Mouse (Mus musculus): ENCODE measurements around the gene Zhx3. TPM values are rescaled to one million over a fixed set of nuclear protein-coding genes. Genes with fewer than 3 reads are reported as not detected.
A peak's percentile ranks its signal among the peaks of the same experiment; 100 is the strongest.

Gene Zhx3
- polyA plus RNA-seq, 1 experiment from 2014 or later: 11.4 TPM

GRCm38 (mm10) chr2:160742161-160742609 lies 130.6 kb downstream of the Zhx3 start:
- H3K27me3 ChIP-seq (ENCODE audit: control insufficient read depth, insufficient read depth, low read depth, low read length): no peaks in the 10 kb centered on the region
- H3K9me3 ChIP-seq (ENCODE audit: control insufficient read depth, low read length): no peaks in the 10 kb centered on the region
- H3K27ac ChIP-seq (ENCODE audit: low read length): peak overlapping the region; percentile 85
- H3K4me2 ChIP-seq (ENCODE audit: low read depth, low read length): no peak overlapping the region
- ATAC-seq (ENCODE audit: low read depth): peak; percentile 43
- H3K9ac ChIP-seq (ENCODE audit: low read length): peak overlapping the region; percentile 5; the same call in 1 of the 2 replicates
- WGBS: 18% methylated on average over 1 of the region's 1 CpGs
- H3K36me3 ChIP-seq (ENCODE audit: control insufficient read depth, insufficient read depth, low read length): 0 out of 2 replicates have a peak, but pooled peaks cover 2% of the 10 kb centered on the region
- H3K4me3 ChIP-seq (ENCODE audit: low read length): no peak overlapping the region
- H3K4me1 ChIP-seq (replicated peaks; ENCODE audit: control insufficient read depth, insufficient read depth, low read length): peaks cover 69% of the 10 kb centered on the region

- ATAC-seq (ENCODE audit: low read depth): peak; percentile 26; the same call in 1 of the 2 replicates
- H3K4me1 ChIP-seq (replicated peaks; ENCODE audit: control insufficient read depth, insufficient read depth, low read length): peaks cover 69% of the 10 kb centered on the region
- peak overlapping the region; percentile 85 for H3K27ac ChIP-seq (ENCODE audit: low read length)
- H3K9ac ChIP-seq (ENCODE audit: low read length): no peak overlapping the region
- 44% methylated on average over 3 of the region's 3 CpGs for WGBS
- no peaks in the 10 kb centered on the region for H3K27me3 ChIP-seq (ENCODE audit: control insufficient read depth, insufficient read depth, low read depth, low read length)
- H3K4me3 ChIP-seq (ENCODE audit: low read length): no peak overlapping the region
- H3K9me3 ChIP-seq (ENCODE audit: control insufficient read depth, low read length): no peaks in the 10 kb centered on the region
- H3K36me3 ChIP-seq (ENCODE audit: control insufficient read depth, insufficient read depth, low read length): 0 out of 2 replicates have a peak, but pooled peaks cover under 1% of the 10 kb centered on the region
- no peak overlapping the region for H3K4me2 ChIP-seq (ENCODE audit: low read depth, low read length)
These were observed 131.2 kb downstream of the Zhx3 start for GRCm38 (mm10) chr2:160741580-160741979.

DNA sequence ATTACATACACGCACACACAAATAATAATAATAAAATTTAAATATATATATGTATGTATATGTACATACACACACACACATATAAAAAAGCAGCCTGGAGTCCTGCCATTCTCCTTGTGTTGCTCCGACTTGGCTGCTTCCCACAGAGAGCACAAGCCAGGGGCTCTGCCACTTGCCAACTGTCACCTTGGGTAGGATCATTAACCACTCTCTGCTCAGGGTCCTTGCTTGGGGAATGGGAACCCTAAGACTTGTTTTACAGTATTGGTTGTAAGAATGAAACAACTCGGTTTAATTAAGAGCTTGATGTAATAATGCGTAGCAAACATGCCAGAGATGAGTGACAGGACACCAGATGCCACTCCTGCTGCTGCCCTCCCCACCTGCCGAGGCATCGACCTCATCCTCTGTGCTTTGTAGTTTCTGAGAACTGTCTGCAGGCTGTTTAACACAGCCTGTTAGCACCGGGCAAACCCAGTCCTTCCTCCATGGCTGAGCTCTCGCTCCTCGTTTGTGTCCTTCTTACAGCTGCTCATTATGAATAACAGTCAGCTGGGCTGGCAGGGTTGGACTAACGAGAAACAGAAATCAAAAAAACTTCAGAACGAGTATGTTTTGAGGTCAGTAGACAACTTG lies 132.2 kb downstream of the Zhx3 start:
- H3K4me2 ChIP-seq (ENCODE audit: low read depth, low read length): no peak overlapping the region
- no peak overlapping the region for H3K4me3 ChIP-seq (ENCODE audit: low read length)
- H3K36me3 ChIP-seq (ENCODE audit: control insufficient read depth, insufficient read depth, low read length): peaks cover 6% of the 10 kb centered on the region; the same call in 1 of the 2 replicates
- H3K9me3 ChIP-seq (ENCODE audit: control insufficient read depth, low read length): no peaks in the 10 kb centered on the region
- peaks cover 69% of the 10 kb centered on the region for H3K4me1 ChIP-seq (replicated peaks; ENCODE audit: control insufficient read depth, insufficient read depth, low read length)
- no peak for ATAC-seq (ENCODE audit: low read depth)
- no peak overlapping the region for H3K9ac ChIP-seq (ENCODE audit: low read length)
- H3K27ac ChIP-seq (ENCODE audit: low read length): peak overlapping the region; percentile 85
- 65% methylated on average over 11 of the region's 11 CpGs for WGBS
- no peaks in the 10 kb centered on the region for H3K27me3 ChIP-seq (ENCODE audit: control insufficient read depth, insufficient read depth, low read depth, low read length)

- Histone ChIP-seq H3K9ac (ENCODE audit: low read length) (no peak overlapping the region; the same call in 1 of the 2 replicates), H3K9me3 (ENCODE audit: control insufficient read depth, low read length) (no peaks in the 10 kb centered on the region), H3K36me3 (ENCODE audit: control insufficient read depth, insufficient read depth, low read length) (peaks cover 6% of the 10 kb centered on the region; the same call in 1 of the 2 replicates), H3K4me3 (ENCODE audit: low read length) (no peak overlapping the region), H3K27ac (ENCODE audit: low read length) (peak overlapping the region; percentile 53), H3K27me3 (ENCODE audit: control insufficient read depth, insufficient read depth, low read depth, low read length) (no peaks in the 10 kb centered on the region), H3K4me2 (ENCODE audit: low read depth, low read length) (no peak overlapping the region), H3K4me1 (replicated peaks; ENCODE audit: control insufficient read depth, insufficient read depth, low read length) (peaks cover 66% of the 10 kb centered on the region)
- ATAC-seq (ENCODE audit: low read depth): no peak
- WGBS: 26% methylated on average over 2 of the region's 2 CpGs
These were observed 133.0 kb downstream of the Zhx3 start for GRCm38 (mm10) chr2:160739647-160740356.

DNA sequence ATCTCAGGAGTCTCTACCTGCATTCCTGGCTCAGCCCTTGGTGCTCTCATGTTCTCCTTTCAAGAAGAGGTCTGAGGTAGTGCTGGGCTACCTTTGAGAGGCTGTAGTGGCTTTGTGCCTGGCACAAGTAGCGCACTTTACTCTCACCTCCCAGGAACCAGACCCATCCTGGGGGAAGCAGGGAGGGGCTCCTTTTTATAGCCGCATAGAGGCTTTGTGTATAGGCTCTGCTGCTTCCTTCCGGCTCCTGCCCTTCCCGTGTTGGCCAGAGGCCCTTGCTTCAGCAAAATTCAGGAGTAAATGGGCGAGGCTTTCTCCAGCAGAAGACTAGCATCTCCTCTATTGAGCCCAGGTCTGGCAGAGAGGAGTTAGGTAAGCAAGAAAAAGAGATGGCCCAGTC lies 134.4 kb downstream of the Zhx3 start:
- ATAC-seq (ENCODE audit: low read depth): peak; percentile 76
- H3K36me3 ChIP-seq (ENCODE audit: control insufficient read depth, insufficient read depth, low read length): peaks cover 6% of the 10 kb centered on the region; the same call in 1 of the 2 replicates
- H3K9me3 ChIP-seq (ENCODE audit: control insufficient read depth, low read length): no peaks in the 10 kb centered on the region
- H3K27ac ChIP-seq (ENCODE audit: low read length): peak overlapping the region; percentile 45
- H3K4me2 ChIP-seq (ENCODE audit: low read depth, low read length): no peak overlapping the region
- H3K27me3 ChIP-seq (ENCODE audit: control insufficient read depth, insufficient read depth, low read depth, low read length): no peaks in the 10 kb centered on the region
- no peak overlapping the region; the same call in 1 of the 2 replicates for H3K9ac ChIP-seq (ENCODE audit: low read length)
- H3K4me3 ChIP-seq (ENCODE audit: low read length): no peak overlapping the region
- H3K4me1 ChIP-seq (replicated peaks; ENCODE audit: control insufficient read depth, insufficient read depth, low read length): peaks cover 68% of the 10 kb centered on the region
- WGBS: 39% methylated on average over 5 of the region's 5 CpGs

GRCm38 (mm10) chr2:160736466-160736865 lies 136.3 kb downstream of the Zhx3 start:
- Histone ChIP-seq H3K36me3 (ENCODE audit: control insufficient read depth, insufficient read depth, low read length) (peaks cover 6% of the 10 kb centered on the region; the same call in 1 of the 2 replicates), H3K4me1 (replicated peaks; ENCODE audit: control insufficient read depth, insufficient read depth, low read length) (peaks cover 62% of the 10 kb centered on the region), H3K27ac (ENCODE audit: low read length) (no peak overlapping the region), H3K9me3 (ENCODE audit: control insufficient read depth, low read length) (no peaks in the 10 kb centered on the region), H3K4me3 (ENCODE audit: low read length) (no peak overlapping the region), H3K9ac (ENCODE audit: low read length) (no peak overlapping the region), H3K4me2 (ENCODE audit: low read depth, low read length) (no peak overlapping the region), H3K27me3 (ENCODE audit: control insufficient read depth, insufficient read depth, low read depth, low read length) (no peaks in the 10 kb centered on the region)
- ATAC-seq (ENCODE audit: low read depth): no peak
- WGBS: 81% methylated on average over 3 of the region's 3 CpGs

- peaks cover 6% of the 10 kb centered on the region; the same call in 1 of the 2 replicates for H3K36me3 ChIP-seq (ENCODE audit: control insufficient read depth, insufficient read depth, low read length)
- no peak overlapping the region for H3K4me2 ChIP-seq (ENCODE audit: low read depth, low read length)
- no peak overlapping the region for H3K4me3 ChIP-seq (ENCODE audit: low read length)
- H3K27me3 ChIP-seq (ENCODE audit: control insufficient read depth, insufficient read depth, low read depth, low read length): no peaks in the 10 kb centered on the region
- H3K9me3 ChIP-seq (ENCODE audit: control insufficient read depth, low read length): no peaks in the 10 kb centered on the region
- ATAC-seq (ENCODE audit: low read depth): no peak
- WGBS: 73% methylated on average over 5 of the region's 5 CpGs
- no peak overlapping the region for H3K9ac ChIP-seq (ENCODE audit: low read length)
- peaks cover 62% of the 10 kb centered on the region for H3K4me1 ChIP-seq (replicated peaks; ENCODE audit: control insufficient read depth, insufficient read depth, low read length)
- H3K27ac ChIP-seq (ENCODE audit: low read length): 0 out of 2 replicates have a peak overlapping the region, but pooled peaks have one; percentile 10
These were observed 137.0 kb downstream of the Zhx3 start for GRCm38 (mm10) chr2:160735706-160736310.

- Histone ChIP-seq H3K36me3 (ENCODE audit: control insufficient read depth, insufficient read depth, low read length) (peaks cover 6% of the 10 kb centered on the region; the same call in 1 of the 2 replicates), H3K27me3 (ENCODE audit: control insufficient read depth, insufficient read depth, low read depth, low read length) (no peaks in the 10 kb centered on the region), H3K27ac (ENCODE audit: low read length) (no peak overlapping the region), H3K4me3 (ENCODE audit: low read length) (no peak overlapping the region), H3K9me3 (ENCODE audit: control insufficient read depth, low read length) (no peaks in the 10 kb centered on the region), H3K4me2 (ENCODE audit: low read depth, low read length) (peak overlapping the region; percentile 90; the same call in 1 of the 2 replicates), H3K4me1 (replicated peaks; ENCODE audit: control insufficient read depth, insufficient read depth, low read length) (peaks cover 59% of the 10 kb centered on the region), H3K9ac (ENCODE audit: low read length) (no peak overlapping the region)
- ATAC-seq (ENCODE audit: low read depth): no peak
- WGBS: 76% methylated on average over 3 of the region's 3 CpGs
These were observed 138.5 kb downstream of the Zhx3 start for GRCm38 (mm10) chr2:160734331-160734730.

DNA sequence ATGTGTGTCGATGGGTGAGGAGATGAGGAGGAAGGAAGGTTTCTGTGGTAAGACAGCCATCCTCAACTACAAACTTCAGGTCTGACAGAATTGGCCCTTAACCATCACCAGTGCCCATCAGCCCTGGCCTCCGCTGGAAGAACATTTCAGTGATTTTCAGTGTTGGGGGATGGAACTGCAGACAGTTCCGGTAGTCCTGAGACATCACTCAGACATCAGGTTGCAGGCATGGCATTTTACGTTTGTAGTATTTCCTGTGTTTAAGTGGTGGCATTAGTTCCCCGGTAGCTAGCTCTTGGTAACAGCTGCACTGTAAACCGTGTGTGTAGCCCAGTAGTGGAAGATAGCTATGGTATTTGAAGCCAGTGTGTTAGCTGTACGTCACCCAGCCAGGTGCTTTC lies 139.7 kb downstream of the Zhx3 start:
- H3K27me3 ChIP-seq (ENCODE audit: control insufficient read depth, insufficient read depth, low read depth, low read length): no peaks in the 10 kb centered on the region
- H3K27ac ChIP-seq (ENCODE audit: low read length): no peak overlapping the region
- H3K36me3 ChIP-seq (ENCODE audit: control insufficient read depth, insufficient read depth, low read length): peaks cover 6% of the 10 kb centered on the region; the same call in 1 of the 2 replicates
- H3K4me3 ChIP-seq (ENCODE audit: low read length): peak overlapping the region; percentile 93
- no peak for ATAC-seq (ENCODE audit: low read depth)
- peaks cover 48% of the 10 kb centered on the region for H3K4me1 ChIP-seq (replicated peaks; ENCODE audit: control insufficient read depth, insufficient read depth, low read length)
- 11% methylated on average over 7 of the region's 7 CpGs for WGBS
- peak overlapping the region; percentile 98 for H3K9ac ChIP-seq (ENCODE audit: low read length)
- H3K9me3 ChIP-seq (ENCODE audit: control insufficient read depth, low read length): no peaks in the 10 kb centered on the region
- H3K4me2 ChIP-seq (ENCODE audit: low read depth, low read length): peak overlapping the region; percentile 90
